Mouse (Mus musculus) brown adipose tissue, adult 24 weeks (tissue): ENCODE measurements at regions not wholly inside any gene's neighbourhood (a gene's known extent, or its start where the extent isn't known, plus 50 kb on each side); places are given as distances from the start of the nearest gene placed in this dataset.

Experiments used
- H3K27ac ChIP-seq: fragments of 200-500 bp; replicated peaks from 2 replicates; pipeline ENCODE4 v1.5.1; 2012; ENCODE audit warnings: low read depth, mild to moderate bottlenecking, low read length
- H3K4me1 ChIP-seq: fragments of 200-500 bp; 2 replicates; pipeline ENCODE4 v1.6.1; 2012; ENCODE audit warnings: low read length, mixed read lengths; ENCODE audit not compliant: control insufficient read depth, insufficient read depth, insufficient read length
- H3K4me3 ChIP-seq: fragments of 200-500 bp; 2 replicates; pipeline ENCODE4 v1.5.1; 2012; ENCODE audit warnings: low read depth, mild to moderate bottlenecking, low read length, moderate library complexity; ENCODE audit not compliant: insufficient read depth

DNA sequence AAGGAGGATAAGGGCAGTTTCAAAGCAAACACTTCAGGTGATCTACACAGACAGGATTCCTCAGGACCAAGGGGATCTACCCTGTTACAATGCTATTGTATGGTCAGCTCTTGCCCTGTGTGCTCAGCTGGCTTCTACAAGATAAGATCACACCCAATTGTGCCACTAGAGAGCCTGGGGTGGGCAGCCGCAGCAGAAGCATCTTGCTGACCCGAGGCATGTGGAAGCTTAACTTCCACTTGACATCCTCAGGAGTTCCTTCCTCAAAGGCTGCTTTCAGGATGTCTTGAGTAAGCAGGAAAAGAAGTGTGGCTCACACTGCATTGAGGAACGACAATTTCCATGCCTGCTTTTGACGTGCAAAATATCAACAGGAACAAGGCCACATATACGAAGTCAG lies 222.8 kb upstream of the Gpc5 start:
- Histone ChIP-seq H3K4me3 (no peak overlapping the region), H3K4me1 (no peaks in the 10 kb centered on the region), H3K27ac (no peak overlapping the region)

DNA sequence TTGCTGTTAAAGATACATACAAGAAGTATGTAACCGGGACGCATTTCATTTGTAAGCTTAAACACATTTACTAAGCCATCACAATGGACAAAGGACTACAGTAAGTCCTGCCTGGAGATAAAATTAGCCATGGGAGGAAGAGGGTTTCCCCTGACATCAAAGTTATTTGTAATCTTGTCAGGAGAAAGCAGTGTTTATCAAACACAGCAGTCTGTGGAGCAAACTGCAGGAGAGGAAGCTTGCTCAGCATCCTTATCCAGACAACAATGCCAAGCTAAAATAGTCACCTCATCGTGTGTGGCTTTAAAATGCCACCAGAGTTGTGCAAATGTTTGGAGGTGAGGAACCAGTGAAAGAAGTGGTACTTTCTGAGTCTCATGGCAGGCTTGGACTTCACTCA lies 216.9 kb upstream of the Gpc5 start:
- Histone ChIP-seq H3K4me3 (no peak overlapping the region), H3K4me1 (no peaks in the 10 kb centered on the region; the same call in 1 of the 2 replicates), H3K27ac (no peak overlapping the region)

GRCm38 (mm10) chr14:114876427-114876826 lies 215.6 kb upstream of the Gpc5 start:
- H3K27ac ChIP-seq = no peak overlapping the region
- H3K4me1 ChIP-seq = no peaks in the 10 kb centered on the region; the same call in 1 of the 2 replicates
- H3K4me3 ChIP-seq = no peak overlapping the region

DNA sequence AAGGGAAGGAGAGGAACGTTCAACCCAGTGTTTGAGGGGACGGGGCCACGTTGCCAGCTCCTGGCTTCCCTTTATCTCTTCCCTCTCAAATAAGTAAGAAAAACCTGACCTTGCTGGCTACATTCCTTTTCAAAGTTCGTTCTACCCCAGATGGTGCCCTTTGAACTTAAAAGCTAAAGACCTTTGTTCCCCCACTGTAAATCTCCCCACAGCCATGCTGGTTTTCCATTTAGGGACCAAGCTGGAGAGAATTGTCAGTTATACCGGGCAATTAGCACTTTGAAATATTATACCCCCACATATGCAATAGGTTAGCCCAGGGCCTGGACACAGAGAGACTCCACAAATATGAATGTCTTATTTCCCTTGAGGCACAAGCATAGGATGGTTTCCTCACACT lies 214.5 kb upstream of the Gpc5 start:
- Histone ChIP-seq H3K4me3 (no peak overlapping the region), H3K4me1 (no peaks in the 10 kb centered on the region; the same call in 1 of the 2 replicates), H3K27ac (no peak overlapping the region)

GRCm38 (mm10) chr14:114880291-114880690 lies 211.7 kb upstream of the Gpc5 start:
- no peak overlapping the region for H3K27ac ChIP-seq
- no peak overlapping the region for H3K4me3 ChIP-seq
- H3K4me1 ChIP-seq = no peaks in the 10 kb centered on the region; the same call in 1 of the 2 replicates

GRCm38 (mm10) chr14:114904109-114904508 lies 187.9 kb upstream of the Gpc5 start:
- Histone ChIP-seq H3K4me1 (no peaks in the 10 kb centered on the region), H3K27ac (no peak overlapping the region), H3K4me3 (no peak overlapping the region)

DNA sequence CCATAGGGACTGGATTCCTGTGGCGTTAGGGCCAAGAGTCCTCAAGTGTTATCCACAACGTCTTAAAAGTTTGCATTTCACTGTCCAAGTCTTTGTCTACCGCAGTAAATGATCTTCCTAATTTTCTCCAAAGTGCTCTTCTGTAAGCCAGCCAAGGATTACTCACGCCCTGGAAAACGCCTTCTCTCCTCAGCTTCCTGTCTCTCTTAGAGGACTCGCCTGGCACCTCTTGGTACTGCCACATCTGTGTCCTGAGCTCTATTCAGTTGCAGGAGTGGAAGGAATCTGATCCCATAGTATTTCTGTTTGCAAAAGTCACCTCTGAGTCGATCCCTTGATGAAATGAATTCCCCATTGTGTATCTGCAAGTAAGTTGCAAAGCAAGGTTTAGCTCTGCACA lies 179.7 kb upstream of the Gpc5 start:
- no peak overlapping the region for H3K27ac ChIP-seq
- no peaks in the 10 kb centered on the region for H3K4me1 ChIP-seq
- H3K4me3 ChIP-seq = no peak overlapping the region

DNA sequence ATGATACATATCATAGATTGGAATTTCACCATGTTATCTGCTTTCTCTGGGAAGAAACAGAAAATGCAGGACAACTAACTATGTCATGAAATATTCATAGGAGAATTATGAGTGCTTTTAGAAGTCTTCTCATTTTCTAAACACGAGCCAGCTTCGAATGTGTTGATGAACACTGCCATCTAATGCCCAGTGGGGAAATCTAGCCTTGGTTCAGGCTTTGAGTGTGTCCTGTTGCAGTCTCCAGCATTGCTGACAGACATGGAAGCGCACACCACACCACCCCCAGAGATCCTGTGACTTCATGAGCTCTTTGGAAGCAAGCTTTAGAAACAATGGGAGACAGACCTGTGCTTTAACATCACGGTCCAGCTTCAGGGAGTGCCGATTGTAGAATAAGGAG lies 178.8 kb upstream of the Gpc5 start:
- Histone ChIP-seq H3K4me1 (no peaks in the 10 kb centered on the region), H3K27ac (no peak overlapping the region), H3K4me3 (no peak overlapping the region)

DNA sequence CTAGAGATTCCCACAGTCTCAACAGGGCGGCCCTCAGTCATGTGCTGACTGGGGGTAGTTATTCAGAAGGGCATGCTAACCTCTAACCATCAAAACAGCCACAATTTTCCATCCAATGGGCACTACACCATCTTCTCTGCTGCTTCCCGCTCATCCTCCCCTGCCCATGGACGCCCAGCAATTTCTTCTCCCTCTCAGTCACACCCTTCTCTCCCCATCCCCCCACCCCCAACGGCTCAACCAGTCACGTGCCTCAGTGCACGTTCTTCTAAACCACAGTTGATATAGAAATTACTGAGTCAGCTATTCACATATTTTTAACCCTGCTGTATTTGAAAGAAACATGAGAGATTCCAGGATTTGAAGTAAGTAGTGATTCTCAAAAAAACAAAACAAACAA lies 146.3 kb upstream of the Gpc5 start:
- Histone ChIP-seq H3K4me3 (no peak overlapping the region), H3K4me1 (no peaks in the 10 kb centered on the region; the same call in 1 of the 2 replicates), H3K27ac (no peak overlapping the region)

- H3K4me3 ChIP-seq = no peak overlapping the region
- no peaks in the 10 kb centered on the region; the same call in 1 of the 2 replicates for H3K4me1 ChIP-seq
- no peak overlapping the region for H3K27ac ChIP-seq
Observed at GRCm38 (mm10) chr14:114946321-114946720, 145.7 kb upstream of the Gpc5 start.

- Histone ChIP-seq H3K27ac (no peak overlapping the region), H3K4me3 (peak overlapping the region; percentile 50; the same call in 1 of the 2 replicates), H3K4me1 (peaks cover 7% of the 10 kb centered on the region; the same call in 1 of the 2 replicates)
Observed at GRCm38 (mm10) chr14:114948341-114949155, 143.5 kb upstream of the Gpc5 start.

DNA sequence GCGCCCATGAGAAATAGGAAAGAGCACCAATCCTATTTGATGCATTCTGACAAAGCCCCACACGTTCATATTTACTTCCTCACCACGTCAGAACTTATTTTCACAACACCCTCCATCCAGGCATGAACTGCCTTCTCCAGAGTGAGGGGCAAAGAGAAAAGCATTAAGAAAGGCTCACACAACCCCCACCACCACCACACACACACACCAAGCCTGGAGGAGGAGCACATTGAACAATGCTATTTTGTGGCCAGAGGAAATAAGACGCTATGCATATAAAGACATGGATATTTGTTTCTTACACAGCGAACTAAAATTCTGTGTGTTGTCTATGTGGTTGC lies 142.9 kb upstream of the Gpc5 start:
- Histone ChIP-seq H3K4me3 (peak overlapping the region; percentile 50; the same call in 1 of the 2 replicates), H3K27ac (no peak overlapping the region), H3K4me1 (peaks cover 7% of the 10 kb centered on the region; the same call in 1 of the 2 replicates)

- Histone ChIP-seq H3K4me1 (peaks cover 7% of the 10 kb centered on the region; the same call in 1 of the 2 replicates), H3K4me3 (no peak overlapping the region), H3K27ac (no peak overlapping the region)
Observed at GRCm38 (mm10) chr14:114952280-114952679, 139.7 kb upstream of the Gpc5 start.

GRCm38 (mm10) chr14:114953070-114953665 lies 138.8 kb upstream of the Gpc5 start:
- H3K27ac ChIP-seq = no peak overlapping the region
- H3K4me3 ChIP-seq = no peak overlapping the region
- H3K4me1 ChIP-seq = peaks cover 7% of the 10 kb centered on the region; the same call in 1 of the 2 replicates

DNA sequence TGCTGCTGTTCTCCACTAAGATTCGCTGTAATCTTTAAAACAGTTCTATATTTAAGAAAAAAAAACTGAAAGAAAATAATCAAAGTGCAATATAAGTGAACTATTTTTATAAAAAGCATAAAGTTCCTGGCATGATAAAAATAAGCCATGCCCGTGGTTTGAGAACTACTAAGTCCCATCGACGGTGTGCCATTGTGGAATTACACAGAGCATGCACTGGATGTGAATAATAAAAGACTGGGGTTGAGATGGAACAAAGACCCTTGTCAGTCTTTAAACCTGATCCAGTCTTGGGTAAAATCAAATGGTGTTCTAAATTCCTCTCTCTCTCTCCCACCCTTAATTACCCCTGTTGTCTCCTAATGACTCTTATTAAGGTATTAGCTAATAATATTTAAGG lies 137.7 kb upstream of the Gpc5 start:
- Histone ChIP-seq H3K4me1 (peaks cover 7% of the 10 kb centered on the region; the same call in 1 of the 2 replicates), H3K4me3 (no peak overlapping the region), H3K27ac (no peak overlapping the region)

DNA sequence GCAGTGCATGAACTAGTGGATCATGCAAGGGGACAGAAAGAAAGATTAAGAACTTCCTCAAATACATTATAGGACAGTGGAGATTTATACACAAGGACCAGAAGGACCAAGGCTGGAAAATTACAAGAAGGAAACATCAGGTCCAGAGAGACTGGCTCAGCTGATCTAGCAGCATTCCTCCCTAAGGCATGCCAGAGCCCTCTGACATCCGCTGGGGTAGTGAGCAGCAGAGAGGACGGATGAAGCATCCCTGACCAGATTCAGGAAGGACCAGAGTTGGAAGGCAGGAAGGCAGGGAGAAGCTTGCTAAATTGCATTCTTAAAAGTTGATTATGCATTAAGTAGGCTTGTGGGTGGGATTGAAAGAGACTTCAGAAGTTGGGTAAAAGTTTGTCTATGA lies 136.4 kb upstream of the Gpc5 start:
- H3K4me3 ChIP-seq = no peak overlapping the region

More for the DNA sequence above, 136.4 kb upstream of the Gpc5 start:
- H3K27ac ChIP-seq = no peak overlapping the region
- peaks cover 7% of the 10 kb centered on the region; the same call in 1 of the 2 replicates for H3K4me1 ChIP-seq
